Mouse (Mus musculus) heart, adult 9 months (tissue): ENCODE measurements around the gene Smim15.
A peak's percentile ranks its signal among the peaks of the same experiment; 100 is the strongest.

Source experiments
- DNase-seq, 2 experiments: peaks; one replicate each; pipeline ENCODE4 v3.0.0; 2022; ENCODE audit warnings: low spot score in 2 of 2

Gene Smim15

DNA sequence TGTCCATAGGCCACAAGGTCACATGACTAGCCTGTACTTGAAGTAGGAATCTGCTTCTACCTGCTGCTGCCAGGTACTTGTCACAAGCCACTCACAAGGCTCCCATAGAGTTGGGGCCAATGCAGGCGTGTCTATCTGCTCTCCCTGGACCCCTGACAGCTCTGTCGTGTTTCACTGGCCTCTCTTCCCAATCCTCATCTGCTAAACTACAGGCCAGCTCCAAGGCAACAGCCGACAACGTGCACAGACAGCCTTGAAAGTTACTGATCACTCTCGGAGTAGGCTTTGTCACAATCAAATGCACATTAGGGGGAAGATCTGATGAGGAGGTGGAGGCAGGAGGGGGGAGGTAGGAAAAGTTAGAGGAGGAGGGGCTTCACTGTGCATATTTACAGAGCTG lies 18.7 kb downstream of the Smim15 start:
- no peak for DNase-seq

DNA sequence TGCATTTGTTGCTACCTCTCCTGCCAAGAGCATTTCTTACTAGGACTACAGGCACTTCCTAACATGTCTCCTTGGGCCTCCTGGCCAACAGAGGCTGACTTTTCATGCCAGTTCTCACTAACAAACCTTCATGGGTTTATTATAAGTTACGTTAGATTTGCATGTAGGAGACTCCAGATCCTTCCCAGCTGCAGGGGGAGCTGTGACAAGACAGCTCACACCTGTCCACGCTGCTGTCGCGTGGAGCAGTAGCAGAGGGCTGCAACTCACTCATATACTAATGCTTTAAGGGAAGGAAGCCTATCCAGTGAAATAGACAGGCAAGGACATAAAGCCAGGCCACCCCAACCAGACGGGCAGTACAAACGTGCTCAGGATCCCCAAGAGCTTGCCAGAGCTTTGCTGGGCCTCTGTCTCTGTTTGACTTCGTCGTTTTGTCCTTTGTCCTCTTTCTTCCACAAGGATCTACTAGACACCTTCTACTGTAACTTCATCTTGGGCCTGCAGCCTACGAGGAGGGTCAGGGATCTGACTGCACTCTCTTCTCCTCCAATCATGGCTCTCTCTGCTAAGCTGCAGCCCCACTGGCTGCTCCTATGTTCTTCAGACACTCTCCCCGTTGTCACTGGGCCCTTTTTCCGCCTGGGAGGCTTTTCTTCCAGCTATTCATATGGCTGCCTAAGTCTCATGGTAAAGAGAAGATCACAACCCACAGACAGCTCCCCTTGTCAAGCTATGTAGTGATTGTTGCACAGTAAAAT lies 19.3 kb downstream of the Smim15 start:
- no peak for DNase-seq

DNA sequence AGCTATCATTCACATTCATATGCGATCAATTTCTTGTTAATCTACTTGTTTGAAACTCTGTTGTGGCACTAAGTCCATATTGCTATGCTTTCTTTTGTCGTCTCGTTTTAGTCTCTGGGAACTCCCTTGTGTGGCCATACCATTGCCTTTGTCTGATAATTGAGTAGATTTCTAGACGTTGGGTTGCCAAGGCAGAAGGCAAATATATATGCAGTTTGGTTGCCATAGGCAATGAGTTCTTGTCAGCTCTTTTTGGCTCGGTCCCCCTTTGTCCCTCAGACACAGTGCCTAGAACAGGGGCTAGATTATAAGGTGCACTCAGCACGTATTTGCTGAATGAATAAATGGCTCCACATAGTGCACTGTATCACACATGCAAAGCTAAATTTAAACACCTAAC lies 20.1 kb downstream of the Smim15 start:
- no peak for DNase-seq

DNA sequence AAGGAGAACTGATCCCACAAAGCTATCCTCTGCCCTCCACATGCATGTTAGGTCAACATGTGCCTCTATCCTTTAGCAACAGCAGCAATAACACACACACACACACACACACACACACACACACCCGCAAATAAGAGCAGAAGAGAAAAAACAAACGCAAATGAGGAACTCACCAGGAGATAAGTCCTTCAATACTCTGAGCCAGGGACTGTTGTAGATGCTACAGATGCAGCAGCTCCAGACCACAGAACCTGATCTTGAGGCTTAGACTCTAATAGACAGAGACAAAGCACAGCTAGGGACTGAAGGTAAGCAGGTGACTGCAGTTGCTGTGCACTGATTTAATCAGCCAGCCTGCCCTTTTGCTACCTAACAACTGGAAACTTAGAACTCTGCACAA lies 21.8 kb downstream of the Smim15 start:
- DNase-seq, result no peak

DNA sequence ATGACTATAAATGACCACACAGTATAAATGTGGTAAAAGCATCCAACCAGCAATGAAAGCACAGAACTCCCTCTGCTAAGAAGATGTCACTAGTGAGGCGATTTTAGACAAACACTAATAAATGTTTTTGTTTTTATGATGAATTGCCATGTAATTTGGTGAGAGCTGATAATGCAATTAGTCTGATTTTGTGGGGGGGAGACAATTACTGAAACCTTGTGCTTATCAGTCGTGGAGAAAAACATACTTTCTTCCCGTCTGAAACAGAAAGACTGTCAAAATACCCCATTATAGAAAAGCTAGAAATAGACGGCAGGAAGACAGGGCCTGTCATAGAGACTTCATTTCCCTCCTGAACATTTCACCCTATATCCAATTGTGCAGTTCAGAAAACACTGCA lies 24.9 kb downstream of the Smim15 start:
- no peak for DNase-seq

DNA sequence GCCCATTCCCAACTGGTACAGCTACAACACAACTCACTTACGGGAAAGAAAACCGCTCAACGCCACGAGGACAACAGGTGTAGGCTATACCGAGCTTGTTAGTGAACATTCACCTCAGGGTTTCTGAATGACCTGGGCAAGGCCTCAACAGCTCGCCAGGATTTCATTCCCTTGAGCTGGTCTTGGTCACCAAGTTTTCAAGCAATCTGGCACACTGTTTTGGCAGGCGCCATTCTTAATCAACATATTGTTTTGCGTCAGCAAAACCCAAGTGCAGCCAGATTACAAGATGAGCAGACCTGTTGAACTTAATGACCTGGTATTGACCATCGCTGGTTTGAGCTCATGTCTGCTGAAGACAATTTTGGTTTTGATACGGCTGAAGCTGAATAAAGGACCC lies 25.9 kb downstream of the Smim15 start:
- no peak for DNase-seq

DNA sequence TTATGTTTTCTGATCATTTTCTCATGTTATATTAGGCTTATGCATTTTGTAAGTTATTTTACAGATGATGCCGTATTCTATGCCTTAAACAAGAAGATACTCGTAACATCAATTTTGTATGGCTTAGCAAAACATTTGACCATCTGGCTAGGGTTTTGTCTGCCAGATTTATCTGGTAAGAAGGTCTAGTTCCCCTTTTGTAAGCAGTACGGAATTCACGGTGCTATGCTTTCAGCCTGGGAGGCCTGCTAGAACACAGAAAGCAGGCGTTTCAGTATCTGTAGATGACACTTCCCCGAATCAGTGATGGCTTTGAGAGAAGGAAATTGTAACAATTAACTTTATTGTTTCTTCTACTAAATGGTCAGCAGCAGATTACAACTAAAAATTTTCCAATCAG lies 33.2 kb downstream of the Smim15 start:
- DNase-seq, result no peak

DNA sequence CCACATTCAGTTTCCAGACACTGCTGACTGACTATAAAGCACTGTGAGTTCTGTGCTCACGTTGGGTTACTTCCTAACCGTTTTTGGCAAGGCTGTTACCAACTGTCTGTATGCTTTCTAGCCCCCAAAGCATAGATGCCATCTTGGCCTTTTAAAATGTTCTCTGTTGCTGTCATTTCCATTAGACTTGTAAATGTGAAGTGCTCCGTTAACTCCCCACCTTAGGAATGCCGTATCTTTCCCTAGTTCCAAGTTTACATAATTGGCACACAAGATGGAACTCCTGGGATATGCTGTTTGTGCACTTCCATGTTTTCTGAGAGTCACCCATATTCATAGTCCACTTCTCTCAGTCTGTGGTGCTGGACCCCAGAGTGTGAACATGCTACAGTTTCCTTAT lies 33.7 kb downstream of the Smim15 start:
- DNase-seq, result no peak

DNA sequence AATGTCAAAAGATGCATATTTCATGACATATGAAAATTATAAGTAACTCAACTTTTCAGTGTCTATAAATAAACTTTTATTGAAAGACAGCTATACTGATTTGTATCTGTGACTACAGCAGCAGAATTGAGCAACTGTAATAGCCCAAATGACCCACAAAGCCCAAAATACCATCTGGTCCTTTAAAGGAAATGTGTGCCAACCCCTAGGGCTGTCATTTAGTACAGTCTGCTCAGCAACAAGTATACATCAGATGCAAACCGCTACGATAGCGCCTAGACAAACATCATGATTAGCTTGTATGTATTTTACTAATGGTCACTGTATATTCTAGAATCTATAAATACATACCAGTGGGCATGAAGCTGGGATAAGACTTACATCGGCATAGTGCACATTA lies 39.8 kb downstream of the Smim15 start:
- DNase-seq, result no peak

DNA sequence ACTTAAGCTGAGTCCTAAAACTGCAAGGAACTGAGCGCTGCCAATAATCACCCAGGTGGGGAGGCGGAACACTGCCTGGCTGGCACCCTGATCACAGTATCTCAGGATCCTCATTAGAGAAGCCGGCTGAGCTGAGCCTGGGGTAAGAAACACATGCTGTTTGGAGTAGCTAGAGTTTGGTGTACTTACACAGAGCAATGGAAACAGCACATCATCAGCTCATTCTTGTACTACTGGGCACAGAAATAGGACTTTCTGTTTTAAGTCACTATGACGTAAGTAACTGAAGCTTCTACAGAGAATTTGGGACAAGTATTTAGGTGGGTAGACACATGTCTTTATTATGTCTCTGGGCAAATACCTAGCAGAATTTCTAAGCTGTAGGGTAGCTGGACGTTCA lies 41.8 kb downstream of the Smim15 start:
- no peak for DNase-seq

DNA sequence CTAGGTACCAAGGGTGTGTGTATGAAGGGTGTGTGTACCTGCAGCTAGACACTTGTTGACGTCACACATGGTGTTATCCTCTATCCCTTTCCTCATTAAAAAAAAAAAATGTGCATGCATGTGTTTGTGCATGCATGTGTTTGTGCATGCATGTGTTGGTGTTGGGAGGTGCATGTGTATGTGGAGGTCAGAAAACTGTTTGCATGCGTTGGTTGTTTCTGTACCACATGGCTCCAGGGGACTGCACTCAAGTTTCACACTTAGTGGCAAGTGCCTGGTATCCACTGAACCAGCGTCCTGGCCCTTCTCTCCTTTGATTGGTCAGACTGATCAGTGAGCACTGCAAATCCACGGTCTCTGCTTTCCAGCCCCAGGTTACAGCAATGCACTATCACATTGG lies 42.5 kb downstream of the Smim15 start:
- no peak for DNase-seq

DNA sequence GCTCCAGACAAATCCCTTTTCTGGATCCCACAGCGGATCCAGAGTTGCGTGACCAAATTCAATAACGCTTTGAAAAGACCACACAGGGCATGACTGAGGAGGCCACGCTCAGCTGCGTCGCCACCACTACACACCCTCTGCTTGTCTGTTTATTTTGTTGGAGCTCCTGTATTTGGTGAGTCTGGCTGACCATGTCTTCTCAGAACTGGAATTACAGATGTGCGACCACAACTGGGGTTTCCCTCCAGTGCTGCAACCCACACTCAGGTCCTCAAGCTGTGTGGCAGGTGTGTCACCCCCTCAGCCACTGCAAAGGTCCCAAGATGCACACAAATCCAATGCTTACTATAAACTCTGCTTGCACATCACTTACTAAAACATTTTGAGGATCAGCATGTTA lies 48.0 kb downstream of the Smim15 start:
- no peak for DNase-seq

DNA sequence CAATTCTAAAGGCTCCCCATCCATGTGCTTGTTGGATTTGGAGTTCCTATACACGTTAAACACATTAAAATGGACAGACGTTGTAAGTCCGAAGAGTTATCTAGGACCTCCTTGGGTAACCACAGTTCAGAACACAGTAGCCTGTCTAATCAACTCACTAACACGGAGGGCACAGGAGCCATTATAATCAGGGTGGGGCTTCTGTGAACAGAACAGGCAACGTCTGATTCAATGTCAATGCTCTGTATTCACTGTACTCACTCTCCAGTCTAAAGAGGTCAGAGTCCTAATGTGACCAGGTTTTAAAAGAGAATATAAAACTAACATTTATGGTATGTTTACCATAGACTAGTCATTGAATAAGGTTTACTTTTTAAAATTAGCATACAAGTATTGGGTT lies 50.4 kb downstream of the Smim15 start:
- DNase-seq, result no peak

DNA sequence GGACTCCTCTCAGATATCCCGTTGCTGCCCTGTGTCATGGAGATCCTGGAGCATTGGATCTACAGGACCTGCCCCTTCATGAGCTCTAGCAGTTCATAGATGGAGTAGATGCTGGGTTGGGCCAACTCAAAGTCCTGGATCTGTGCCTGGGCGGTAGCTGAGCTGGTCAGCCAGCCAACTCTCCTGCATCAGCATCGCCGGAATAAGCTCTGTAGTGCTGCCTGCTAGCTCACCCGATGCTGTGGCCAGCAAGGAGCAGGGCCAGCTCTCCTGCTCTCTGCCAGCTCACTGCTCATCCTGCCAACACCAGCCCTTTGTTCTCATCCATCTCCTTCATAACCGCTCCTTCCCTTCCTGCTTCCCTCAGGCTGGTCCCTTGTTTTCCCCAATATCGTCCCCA lies 51.4 kb downstream of the Smim15 start:
- DNase-seq, result peak; percentile 15 to 33

DNA sequence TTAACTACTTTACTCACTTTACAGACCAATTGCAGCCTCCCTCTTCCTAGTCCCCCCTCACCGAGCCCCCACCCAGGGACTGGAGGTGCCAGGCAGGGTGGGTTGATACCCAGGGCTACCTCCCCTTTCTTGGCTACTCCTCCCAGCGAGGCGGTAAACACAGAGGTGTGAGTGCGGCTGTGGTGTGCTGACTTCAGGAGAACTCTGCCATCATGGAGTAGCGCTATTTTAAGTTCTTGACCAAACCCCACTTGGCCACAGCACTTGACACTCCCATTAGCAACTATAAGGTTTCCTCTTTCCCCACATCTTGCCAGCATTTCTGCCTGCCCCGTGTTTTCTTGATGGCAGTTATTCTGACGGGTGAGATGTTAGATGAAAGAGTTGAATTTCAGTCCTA lies 52.2 kb downstream of the Smim15 start:
- DNase-seq, result no peak
